Mouse (Mus musculus) heart, postnatal 14 days (tissue): ENCODE data around the gene Nup93. TPM values are rescaled to one million over a fixed set of nuclear protein-coding genes. Genes with fewer than 3 reads are reported as not detected.
"Not testable (repeated sequence)": the region's sequence is repeated elsewhere in the genome, so short reads cannot be mapped to it uniquely, and the experiment has no call there.

Source experiments
- DNase-seq, 2 experiments: peaks; one replicate each; pipeline ENCODE4 v3.0.0; 2021 to 2022
- intact Hi-C: fragments of 180-260 bp; cut with DNase I; formaldehyde crosslinking; loops from one replicate; pipeline ENCODE4 v1.15.1; 2025
- long read RNA-seq, 2 experiments: library from polyadenylated mRNA; stranded (forward); transcript quantifications; one replicate each; pipeline ENCODE4 v2.0.0; 2021
- total RNA-seq, 2 experiments: library from RNA; stranded (reverse); gene quantifications; 2 replicates each; pipeline ENCODE4 v1.2.3; 2021

The Nup93 gene
- 10 to 100 TPM; 17.3 to 20.2 TPM for total RNA-seq
- long read RNA-seq, experiment 1, transcript Nup93-201 (22 exons, 2,707 nt) = major isoform, 34 of 41 reads
- long read RNA-seq, experiment 1, partial matches to known transcripts = 1 of 41 reads
- long read RNA-seq, experiment 1, other reads (novel, unspliced or antisense) = 2 of 41 reads
- long read RNA-seq, experiment 2, transcript Nup93-201 (22 exons, 2,707 nt) = major isoform, 41 of 44 reads
- long read RNA-seq, experiment 2, partial matches to known transcripts = 0 of 44 reads
- long read RNA-seq, experiment 2, other reads (novel, unspliced or antisense) = 3 of 44 reads

DNA sequence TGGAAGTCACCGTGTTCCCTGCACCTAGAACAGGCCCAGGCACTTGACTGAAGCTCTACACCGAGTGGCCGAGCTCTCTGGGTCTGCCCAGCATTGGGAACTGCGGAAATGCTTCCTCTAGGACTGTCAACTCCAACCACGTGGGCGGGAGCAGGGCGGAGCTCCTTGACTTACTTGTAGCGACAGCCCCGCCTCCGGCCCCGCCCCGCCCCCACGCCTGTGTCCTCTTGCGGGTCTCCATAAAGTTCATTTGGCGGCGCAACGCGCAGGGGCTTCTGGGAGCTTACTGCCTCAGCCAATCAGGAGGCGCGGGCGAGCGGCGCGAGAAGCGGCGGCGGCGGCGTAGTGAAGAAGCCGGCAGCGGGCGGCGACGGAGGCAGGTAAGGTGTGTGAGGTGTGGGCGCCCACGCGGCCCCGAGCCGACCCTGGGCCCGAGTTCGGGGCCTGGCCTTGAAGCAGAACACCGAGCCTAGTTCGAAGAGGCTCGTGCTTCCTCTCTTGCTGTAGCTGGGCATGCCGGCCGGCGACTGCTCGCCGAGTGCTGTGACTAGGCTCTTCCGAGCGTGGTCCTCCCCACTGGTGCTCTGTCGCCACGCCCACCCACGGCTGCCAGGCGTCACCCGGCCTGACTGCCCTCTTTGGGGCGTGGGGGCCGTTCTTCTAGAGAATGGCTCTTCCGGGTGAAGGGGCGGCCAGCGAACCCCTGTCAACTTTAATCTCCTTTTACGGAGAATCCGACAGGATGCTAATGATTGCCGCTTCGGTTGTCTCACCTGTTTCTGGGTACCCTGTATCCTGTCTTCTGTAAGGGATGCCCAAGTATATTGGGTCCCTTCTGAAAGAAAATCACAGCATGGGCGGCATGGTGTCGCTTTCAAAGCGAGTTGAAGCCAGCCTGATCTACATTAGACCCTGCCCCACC is at the start of gene Nup93:
Nup93 (plus strand) TSS at position 313 of the 922 bp plus-strand sequence.
- peak; percentile 97 for DNase-seq
- intact Hi-C loops = no loop called here

DNA sequence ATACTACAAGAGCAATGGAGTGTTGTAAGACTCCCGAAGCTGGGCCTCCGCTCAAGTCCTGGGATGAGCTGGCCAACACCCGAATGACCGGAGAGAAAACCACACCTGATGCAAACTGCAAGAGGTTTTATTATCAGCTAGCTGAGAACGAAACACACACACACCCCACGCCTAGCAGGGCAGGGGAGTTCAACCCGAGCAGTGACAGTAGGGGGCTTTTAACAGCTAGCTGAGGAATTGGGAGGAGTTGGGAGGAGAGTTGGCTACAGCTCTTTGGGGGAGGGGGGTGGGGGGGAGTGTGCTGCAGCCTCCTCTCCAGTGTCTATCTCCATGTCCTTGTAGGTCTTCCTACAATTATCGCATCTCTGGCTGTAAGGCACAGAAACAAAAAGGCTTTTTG is 48.6 kb upstream of the Nup93 start:
- intact Hi-C loops = loop anchor here (2.0 kb wide), 1 partner anchor 21 kb away; no protein-coding TSS in a partner anchor
- DNase-seq = not testable (repeated sequence)

DNA sequence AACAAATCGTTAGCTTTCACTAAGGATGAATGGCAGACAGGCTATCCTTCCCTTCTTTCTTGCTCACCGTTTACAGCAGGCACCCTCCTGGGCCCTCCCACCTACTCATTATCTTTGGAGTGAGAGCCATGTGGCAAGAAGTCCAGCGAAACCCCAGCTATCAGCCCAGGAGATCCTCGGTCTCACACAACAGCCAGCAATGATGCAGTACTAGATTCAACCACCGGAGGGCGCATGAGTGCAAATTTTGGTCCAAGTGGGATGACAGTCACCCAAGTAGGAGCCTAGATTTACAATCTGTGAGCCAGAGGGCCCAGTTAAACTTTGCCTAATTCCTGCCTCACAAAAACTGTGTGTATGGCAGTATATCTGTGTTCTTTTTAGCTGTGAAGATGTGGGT is 47.1 kb upstream of the Nup93 start:
- peak; percentile 89 to 93 for DNase-seq
- intact Hi-C loops = loop anchor here (1.0 to 2.0 kb wide), 2 partner anchors 20 to 32 kb away; no protein-coding TSS in a partner anchor

DNA sequence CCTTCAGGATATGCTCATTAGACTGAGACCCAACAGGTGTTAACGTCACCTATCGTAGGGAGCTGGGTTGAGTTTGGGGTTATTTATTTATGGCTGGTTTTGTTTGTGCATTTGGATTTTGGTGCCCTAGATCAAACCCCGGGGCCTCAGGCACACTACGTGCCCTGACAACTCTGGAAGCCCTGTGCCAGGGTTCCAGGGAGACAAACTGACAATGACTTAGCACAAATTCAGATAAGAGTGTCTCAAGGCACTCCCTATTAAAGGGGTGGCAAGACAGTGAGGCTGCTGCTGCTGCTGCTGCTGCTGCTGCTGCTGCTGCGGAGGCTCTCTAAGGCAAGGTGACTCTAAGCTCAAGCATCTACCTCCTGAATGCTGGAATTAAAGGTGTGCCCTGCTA is 44.8 kb upstream of the Nup93 start:
- no peak for DNase-seq
- intact Hi-C loops = no loop called here

DNA sequence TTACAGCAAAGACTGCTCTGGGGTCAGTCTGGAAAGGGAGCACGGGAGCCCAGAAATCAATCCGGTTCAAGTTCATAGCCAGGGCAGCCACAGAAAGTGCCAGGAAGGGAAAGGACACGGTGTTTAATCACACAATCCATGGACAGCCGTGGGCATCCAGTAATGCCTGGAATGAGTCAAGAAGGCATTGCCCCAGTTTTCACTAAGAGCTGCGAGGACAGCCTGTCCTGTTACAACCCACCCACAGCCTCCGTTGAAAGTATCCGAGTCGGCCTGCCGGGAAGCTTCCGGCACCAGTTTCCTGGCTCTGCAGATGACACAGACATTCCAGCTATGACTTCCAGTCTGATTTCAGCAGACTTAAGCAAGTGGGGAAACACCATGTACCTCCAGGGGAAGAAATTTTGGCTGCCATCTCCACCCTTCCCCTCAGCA is 43.0 kb upstream of the Nup93 start:
- intact Hi-C loops = no loop called here
- peak; percentile 40 to 44 for DNase-seq

DNA sequence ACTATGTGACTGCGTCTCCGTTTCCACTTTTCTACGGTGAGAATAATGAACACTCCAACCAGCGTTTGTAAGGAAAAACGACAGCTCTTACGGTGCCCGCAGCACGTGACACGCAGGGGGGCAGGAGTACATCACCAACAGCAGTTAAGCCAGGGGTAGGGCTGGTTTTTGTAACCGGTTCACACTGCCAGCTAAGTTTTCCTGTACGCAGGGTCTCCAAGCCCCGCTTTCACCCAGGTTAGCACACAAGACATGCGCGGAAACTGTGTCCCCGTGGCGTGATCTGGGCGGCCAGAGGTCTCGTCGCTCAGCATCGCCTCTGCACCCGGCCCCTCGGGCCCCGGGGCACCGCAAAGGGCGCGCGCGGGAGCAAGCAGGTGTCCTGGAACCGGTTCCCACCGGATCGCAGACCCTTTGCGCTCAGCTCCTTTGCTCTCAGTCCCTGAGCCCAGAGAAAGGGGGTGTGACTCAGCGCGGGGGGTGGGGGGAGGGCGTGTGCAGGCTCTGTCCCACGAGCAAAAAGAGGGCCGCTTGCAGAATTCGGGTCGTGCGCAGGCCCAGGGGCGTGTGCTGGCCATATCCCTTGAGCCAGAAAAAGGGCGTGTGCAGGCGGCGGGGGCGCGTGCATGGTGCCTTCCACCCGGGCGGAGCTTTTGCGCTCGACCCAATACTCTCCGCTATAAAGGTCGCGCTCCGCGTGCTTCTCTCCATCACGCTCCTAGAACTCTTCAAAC is 42.1 kb upstream of the Nup93 start, which contains the start of gene Mt2:
Mt2 (plus strand) TSS at position 590 of the 734 bp plus-strand sequence.
- DNase-seq = peak; percentile 73 to 79
- intact Hi-C loops = no loop called here

DNA sequence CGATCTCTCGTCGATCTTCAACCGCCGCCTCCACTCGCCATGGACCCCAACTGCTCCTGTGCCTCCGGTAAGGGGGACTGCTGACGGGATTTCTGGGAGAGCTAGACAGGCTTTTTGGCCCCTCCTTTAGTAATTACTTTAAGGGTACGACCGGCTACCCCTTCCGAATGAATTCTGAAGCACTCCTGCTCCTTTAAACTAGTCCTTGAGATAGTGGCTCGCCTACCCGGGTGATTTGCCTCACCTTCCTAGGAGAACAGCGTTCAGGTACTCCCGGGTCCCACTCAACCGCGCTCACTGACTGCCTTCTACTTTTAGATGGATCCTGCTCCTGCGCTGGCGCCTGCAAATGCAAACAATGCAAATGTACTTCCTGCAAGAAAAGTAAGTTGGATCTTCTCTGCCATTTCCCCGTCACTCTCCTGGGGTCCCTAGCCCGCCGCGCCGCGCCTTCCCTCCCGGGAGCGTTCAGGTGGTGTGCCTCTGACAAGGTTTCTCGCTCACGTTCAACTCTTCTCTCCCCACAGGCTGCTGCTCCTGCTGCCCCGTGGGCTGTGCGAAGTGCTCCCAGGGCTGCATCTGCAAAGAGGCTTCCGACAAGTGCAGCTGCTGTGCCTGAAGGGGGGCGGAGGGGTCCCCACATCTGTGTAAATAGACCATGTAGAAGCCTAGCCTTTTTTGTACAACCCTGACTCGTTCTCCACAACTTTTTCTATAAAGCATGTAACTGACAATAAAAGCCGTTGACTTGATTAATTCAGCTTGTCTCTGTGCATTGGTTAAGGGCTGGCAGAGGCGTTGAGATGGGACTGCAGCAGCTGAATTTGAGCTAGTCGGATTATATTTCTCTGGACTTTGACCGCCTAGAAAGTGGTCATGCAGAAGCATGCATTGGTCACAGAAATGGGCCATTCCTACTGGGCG is 41.3 kb upstream of the Nup93 start:
- intact Hi-C loops = no loop called here
- peak in 1 of 2 experiments; percentile 18 for DNase-seq

DNA sequence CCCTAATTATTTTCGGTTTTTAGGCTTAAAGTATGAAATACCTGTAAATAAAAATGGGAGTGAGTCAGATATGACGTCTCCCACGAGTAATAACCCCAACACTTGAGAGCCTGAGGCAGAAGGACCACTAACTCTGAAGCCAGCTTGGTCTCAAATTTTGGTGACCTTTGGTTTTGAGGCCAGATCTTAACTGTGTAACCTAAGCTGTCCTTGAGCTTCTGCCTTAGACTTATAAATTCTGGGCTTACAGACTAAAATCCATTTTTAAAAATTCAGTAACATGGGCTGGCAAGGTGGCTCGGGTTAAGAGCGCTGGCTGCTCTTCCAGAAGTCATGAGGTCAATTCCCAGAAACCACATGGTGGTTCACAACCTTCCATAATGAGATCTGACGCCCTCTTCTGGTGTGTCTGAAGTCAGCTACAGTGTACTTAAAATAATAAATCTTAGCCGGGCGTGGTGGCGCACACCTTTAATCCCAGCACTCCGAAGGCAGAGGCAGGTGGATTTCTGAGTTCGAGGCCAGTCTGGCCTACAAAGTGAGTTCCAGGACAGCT is 40.4 kb upstream of the Nup93 start:
- intact Hi-C loops = no loop called here
- no peak for DNase-seq

DNA sequence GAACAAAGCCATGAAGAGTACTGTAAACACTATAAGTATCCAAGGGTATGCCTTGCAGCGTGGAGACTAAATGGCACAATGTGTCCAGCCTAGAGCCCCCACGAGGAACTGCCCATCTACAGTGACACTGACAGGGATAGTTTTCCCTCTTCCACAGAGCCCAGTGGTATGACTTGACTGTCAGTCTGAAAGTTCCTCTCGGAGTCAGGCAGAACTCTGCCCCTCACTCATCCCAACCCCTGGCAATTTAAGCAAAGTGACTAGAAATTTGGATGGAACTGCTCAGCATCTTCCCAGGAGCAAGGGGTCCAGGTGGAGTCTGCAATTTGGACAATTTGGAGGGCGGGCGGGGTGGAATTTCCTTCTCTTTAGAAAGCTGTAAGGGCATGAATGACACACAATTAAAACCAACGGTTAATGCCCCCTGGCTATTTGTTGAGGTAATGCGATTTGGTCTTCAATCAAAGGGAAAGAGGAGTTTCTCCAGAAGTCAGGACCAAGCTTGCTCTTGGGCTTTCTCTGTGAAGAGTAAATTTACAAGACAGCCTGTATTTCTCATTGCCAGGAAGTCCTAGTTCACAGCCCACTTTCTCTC is 39.6 kb upstream of the Nup93 start:
- DNase-seq = no peak
- intact Hi-C loops = no loop called here

DNA sequence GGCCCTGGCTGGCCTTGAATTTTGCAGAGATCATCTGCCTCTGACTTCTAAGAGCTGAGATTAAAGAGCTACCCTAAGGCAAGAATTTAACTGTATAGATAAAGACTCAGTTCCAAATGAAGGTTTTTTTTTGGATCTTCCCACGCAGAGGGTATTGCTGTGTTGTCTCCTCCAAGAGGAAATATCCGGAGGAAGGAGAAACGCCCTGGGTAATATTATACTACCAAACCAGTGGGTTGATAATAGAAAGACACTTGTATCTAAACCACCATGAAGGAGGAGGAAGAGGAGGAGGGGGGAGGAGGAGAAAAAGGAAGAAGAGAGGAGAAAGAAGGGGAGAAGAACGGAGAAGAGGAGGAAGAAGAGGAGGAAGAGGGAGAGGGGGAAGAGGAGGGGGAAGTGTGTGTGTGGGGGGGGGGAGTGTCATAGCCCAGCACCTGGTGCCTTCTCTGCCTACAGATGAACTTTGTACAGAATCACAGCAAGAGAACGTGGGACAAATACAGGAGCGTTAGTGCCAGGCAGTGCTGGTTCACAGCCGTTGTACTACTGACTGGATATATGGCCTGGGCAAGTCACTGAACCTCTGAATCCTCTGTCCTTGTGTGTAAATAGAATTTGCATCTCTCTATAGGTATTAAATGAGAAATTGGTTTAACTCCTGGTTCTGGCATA is 36.5 kb upstream of the Nup93 start:
- intact Hi-C loops = no loop called here
- no peak for DNase-seq

DNA sequence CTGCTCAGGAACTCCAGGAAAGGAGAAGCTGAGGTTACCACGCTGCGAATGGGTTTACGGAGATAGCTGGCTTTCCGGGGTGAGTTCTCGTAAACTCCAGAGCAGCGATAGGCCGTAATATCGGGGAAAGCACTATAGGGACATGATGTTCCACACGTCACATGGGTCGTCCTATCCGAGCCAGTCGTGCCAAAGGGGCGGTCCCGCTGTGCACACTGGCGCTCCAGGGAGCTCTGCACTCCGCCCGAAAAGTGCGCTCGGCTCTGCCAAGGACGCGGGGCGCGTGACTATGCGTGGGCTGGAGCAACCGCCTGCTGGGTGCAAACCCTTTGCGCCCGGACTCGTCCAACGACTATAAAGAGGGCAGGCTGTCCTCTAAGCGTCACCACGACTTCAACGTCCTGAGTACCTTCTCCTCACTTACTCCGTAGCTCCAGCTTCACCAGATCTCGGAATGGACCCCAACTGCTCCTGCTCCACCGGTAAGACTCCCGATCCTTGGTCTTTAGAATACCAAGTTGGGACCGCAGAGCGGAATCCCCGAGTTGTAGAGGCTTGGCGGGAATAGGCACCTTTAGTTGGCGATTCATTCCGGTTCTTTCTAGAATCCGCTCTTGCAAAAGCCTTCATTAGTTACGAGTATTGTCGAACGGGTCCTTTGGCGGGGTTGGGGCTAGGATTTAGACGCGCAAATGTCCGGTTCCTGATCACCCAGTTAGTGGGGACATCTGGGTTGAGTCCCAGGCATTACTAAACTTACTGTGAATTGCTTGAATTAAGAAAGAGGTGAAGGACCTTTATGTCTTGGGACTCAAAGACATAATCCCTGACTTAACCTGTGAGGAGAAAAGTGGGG is 35.3 kb upstream of the Nup93 start, which contains the start of gene Mt1:
Mt1 (plus strand) TSS at position 226 of the 856 bp plus-strand sequence.
- intact Hi-C loops = no loop called here

DNA sequence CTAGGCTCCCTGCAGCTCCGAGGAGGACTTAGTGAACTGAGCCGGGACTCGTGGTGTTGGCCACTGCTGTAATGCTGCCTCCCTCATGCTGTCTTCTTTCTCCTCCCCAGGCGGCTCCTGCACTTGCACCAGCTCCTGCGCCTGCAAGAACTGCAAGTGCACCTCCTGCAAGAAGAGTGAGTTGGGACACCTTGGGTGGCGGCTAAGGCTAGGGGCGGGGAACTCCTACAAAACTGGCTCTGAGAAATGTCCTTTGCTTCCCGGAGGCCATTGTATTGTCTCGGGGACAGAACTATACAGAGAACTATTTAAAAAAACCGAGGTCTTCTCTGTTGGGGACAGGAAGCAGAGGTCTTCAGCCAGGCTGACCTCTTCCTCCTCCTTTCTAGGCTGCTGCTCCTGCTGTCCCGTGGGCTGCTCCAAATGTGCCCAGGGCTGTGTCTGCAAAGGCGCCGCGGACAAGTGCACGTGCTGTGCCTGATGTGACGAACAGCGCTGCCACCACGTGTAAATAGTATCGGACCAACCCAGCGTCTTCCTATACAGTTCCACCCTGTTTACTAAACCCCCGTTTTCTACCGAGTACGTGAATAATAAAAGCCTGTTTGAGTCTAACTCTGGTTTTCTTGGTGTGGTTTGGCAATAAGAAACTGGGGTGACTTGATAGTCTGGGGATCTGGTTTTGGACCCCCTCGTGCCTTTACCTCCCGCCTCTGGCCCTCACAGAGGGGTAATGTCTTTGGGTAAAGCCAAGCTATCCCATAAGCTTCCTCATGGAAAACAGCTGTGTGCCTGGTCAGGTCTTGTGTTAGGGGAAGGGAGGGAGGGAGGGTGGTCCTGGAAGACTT is 34.4 kb upstream of the Nup93 start:
- peak; percentile 31 to 35 for DNase-seq
- intact Hi-C loops = no loop called here

More for the DNA sequence above, 35.3 kb upstream of the Nup93 start, which contains the start of gene Mt1:
- peak; percentile 89 to 91 for DNase-seq

DNA sequence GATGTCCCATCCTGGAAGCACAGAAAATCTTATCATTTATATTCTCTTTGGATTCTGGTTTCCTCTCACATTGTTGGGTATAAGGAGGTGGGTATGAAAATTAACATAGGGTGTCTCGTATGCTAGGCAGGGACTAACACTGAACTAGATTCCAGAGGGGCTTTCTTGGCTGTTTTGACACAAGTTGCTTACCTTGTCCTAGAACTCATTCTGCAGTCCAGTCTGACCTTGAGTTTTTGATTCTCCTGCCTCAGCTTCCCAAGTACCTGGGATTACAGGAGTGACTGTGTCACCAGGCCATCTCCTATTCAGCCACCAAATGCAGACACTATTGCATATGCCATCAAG is 33.8 kb upstream of the Nup93 start:
- intact Hi-C loops = no loop called here
- DNase-seq = no peak

DNA sequence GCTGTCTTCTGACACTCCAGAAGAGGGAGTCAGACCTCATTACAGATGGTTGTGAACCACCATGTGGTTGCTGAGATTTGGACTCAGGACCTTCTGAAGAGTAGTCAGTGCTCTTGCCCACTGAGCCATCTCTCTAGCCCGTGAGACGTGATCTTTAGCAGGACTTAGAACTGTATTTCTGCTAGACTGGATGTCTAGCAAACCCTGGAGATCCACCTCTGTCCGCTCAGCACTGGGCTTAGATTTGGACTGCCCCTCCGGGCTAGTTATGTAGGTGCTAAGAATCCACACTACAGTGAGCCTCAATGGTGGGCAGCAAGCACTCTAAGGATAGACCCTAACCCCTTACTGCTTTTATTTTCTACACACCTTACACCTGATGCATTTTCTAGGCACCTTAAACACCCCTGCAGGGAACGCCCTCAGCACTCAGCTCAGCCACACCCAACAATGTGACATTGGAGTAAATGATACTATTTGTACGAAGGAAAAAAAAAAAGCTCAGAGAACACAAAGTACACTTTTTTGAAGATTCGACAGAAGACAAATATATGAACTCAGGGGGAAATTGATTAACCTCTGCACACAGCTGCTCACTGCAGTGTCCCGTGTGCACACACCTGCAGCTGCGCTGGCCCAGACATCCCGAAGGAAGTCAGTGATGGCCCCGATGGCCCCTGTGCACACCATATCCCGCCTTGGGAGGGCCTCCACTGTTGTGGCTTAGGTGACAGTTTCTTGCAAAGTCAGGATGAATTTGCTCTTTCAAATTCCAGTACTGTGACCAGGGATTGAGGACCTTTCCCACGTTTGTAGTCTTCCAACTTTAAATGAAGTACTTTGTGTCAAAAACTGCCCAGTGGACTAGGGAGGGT is 32.1 kb upstream of the Nup93 start:
- DNase-seq = no peak
- intact Hi-C loops = no loop called here

DNA sequence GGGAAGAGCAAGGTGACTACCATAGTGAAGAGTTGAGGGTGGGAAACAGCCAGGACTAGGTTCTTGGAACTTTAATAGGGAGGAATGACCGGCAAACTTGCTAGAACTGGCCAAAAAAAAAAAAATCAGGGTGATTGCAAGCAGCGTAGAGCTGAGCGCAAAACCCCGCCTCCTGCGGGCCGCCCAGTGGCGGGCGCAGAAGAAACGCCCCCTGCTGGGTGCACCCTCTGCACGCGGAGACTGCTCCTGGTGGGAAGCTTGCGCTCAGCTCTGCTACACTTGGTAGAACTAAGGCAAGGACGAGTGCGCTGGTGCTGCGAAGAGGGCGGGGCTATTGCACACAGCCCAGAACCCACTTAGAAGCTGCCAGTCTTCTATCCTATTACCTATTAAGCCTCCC is 31.2 kb upstream of the Nup93 start:
- intact Hi-C loops = no loop called here

More for the DNA sequence above, 31.2 kb upstream of the Nup93 start:
- peak; percentile 85 to 87 for DNase-seq
